Comparison of ENCODE assay signal across 8 mouse cellular contexts in genomic region chr4:148038600-148039253, GRCm38 (mm10). TPM values are rescaled to one million over a fixed set of nuclear protein-coding genes. Genes with fewer than 3 reads are reported as not detected.
DNase-seq lines count a peak whose midpoint lies in the region; ATAC-seq lines count a peak whose summit lies in the region.

Clcn6 (minus strand) TSS chr4:148038821.
Mthfr (plus strand) TSS chr4:148039077.

- H3K36me3 ChIP-seq in hindbrain, embryonic 15.5 days, result peaks cover 13% of the 10 kb centered on the region; the same call in 1 of the 2 replicates

- ATAC-seq in hindbrain, embryonic 15.5 days (ENCODE audit: low FRiP score, low read depth), result peak; percentile 92

- WGBS in hindbrain, embryonic 15.5 days, result under 1% methylated on average over 53 of the region's 54 CpGs

- H3K4me2 ChIP-seq in hindbrain, embryonic 15.5 days, result peak within 1 kb of the TSS; percentile 89

- peak within 1 kb of the TSS; percentile 90 for H3K27ac ChIP-seq in hindbrain, embryonic 15.5 days (replicated peaks)

- H3K9me3 ChIP-seq in hindbrain, embryonic 15.5 days, result no peaks in the 10 kb centered on the region

- H3K9ac ChIP-seq in hindbrain, embryonic 15.5 days, result peak within 1 kb of the TSS; percentile 71

- peak; percentile 99 for DNase-seq in T-cell, adult 2 months (ENCODE audit: low spot score)
- peak; percentile 100 for DNase-seq in cerebellum, postnatal 36 days
- DNase-seq in frontal cortex, postnatal 36 days (ENCODE audit: low spot score in 2 of 2), result peak; percentile 100
- DNase-seq in left cerebral cortex, adult 11 months (ENCODE audit: low spot score), result peak; percentile 99
- peak; percentile 100 for DNase-seq in lung, postnatal 4 days
- DNase-seq in retina, postnatal 7 days (ENCODE audit: low read depth, low spot score), result peak; percentile 98
- peak; percentile 98 for DNase-seq in urinary bladder, adult 2 months (ENCODE audit: low spot score)

- H3K4me1 ChIP-seq in hindbrain, embryonic 15.5 days (replicated peaks), result peaks cover 46% of the 10 kb centered on the region

- H3K4me3 ChIP-seq in hindbrain, embryonic 15.5 days, result peak within 1 kb of the TSS; percentile 63

- no peaks in the 10 kb centered on the region for H3K27me3 ChIP-seq in hindbrain, embryonic 15.5 days

RNA-seq across cellular contexts. Expression of gene Clcn6, which starts in this region (rescaled TPM):
- polyA plus RNA-seq in hindbrain, embryonic 15.5 days (2015; fragmentation: Nextera tagmentation; extraction: Ambion mirVana), result 31.3 and 32.8 TPM in 2 replicates
- polyA plus RNA-seq in urinary bladder, adult 2 months (2012; rRNA removed), result 8.5 and 9.6 TPM in 2 replicates

RNA-seq across cellular contexts. Expression of gene Mthfr, which starts in this region (rescaled TPM):
- polyA plus RNA-seq in hindbrain, embryonic 15.5 days (2015; fragmentation: Nextera tagmentation; extraction: Ambion mirVana), result 18.0 and 22.1 TPM in 2 replicates
- polyA plus RNA-seq in urinary bladder, adult 2 months (2012; rRNA removed), result 24.7 and 29.1 TPM in 2 replicates

Comparison
In these comparisons a context has a peak if more than half of its experiments do, and no peak if none do; other contexts are left out.
1. Peak in every context shown above with its lines: DNase-seq, ATAC-seq, H3K4me3 ChIP-seq and H3K27ac ChIP-seq.